Mouse (Mus musculus) erythroblast, embryonic 14.5 days (primary cell): ENCODE data around the gene Tmem86b.

Source experiments
- GATA1 ChIP-seq: IDR thresholded peaks from 2 replicates; pipeline ENCODE4 v1.6.1; 2012; ENCODE audit warnings: low read length, inconsistent platforms, mixed read lengths
- TAL1 ChIP-seq: IDR thresholded peaks from 3 replicates; pipeline ENCODE4 v1.6.1; 2012; ENCODE audit warnings: low read length, inconsistent platforms, mixed read lengths

GRCm38 (mm10) chr7:4663742-4664141 is 32.5 kb upstream of the Tmem86b start:
- TF ChIP-seq TAL1 (no peak), GATA1 (no peak)
